Mouse (Mus musculus) C2C12 (cell line): Measurements from ENCODE around the gene Bsn. TPM values are rescaled to one million over a fixed set of nuclear protein-coding genes. Genes with fewer than 3 reads are reported as not detected.
A peak's percentile ranks its signal among the peaks of the same experiment; 100 is the strongest.

Experiments used
- H3K27me3 ChIP-seq: one replicate; pipeline ENCODE4 v1.6.1; 2011; ENCODE audit not compliant: control insufficient read depth, insufficient read depth, insufficient read length
- H3K36me3 ChIP-seq: one replicate; pipeline ENCODE4 v1.6.1; 2011; ENCODE audit not compliant: control insufficient read depth, insufficient read depth
- H3K4me3 ChIP-seq: one replicate; pipeline ENCODE4 v1.5.1; 2011; ENCODE audit warnings: mild to moderate bottlenecking, control low read depth; ENCODE audit not compliant: poor library complexity, insufficient read depth, severe bottlenecking
- H3K79me2 ChIP-seq: one replicate; pipeline ENCODE4 v1.6.1; 2011; ENCODE audit not compliant: control insufficient read depth, insufficient read depth
- H3K79me3 ChIP-seq: one replicate; pipeline ENCODE4 v1.6.1; 2011; ENCODE audit warnings: low read depth, control low read depth
- H3ac ChIP-seq: one replicate; pipeline ENCODE3; 2011; ENCODE audit warnings: low read depth; ENCODE audit not compliant: control insufficient read depth, insufficient read length
- CEBPB ChIP-seq: IDR thresholded peaks from one replicate; pipeline ENCODE4 v1.6.1; 2011; ENCODE audit warnings: low read depth, mild to moderate bottlenecking, control low read depth, moderate library complexity
- CTCF ChIP-seq: IDR thresholded peaks from one replicate; pipeline ENCODE4 v1.5.1; 2011; ENCODE audit not compliant: control insufficient read depth, insufficient read depth, insufficient read length
- FOSL1 ChIP-seq: IDR thresholded peaks from one replicate; pipeline ENCODE4 v1.8.0; 2011; ENCODE audit warnings: mild to moderate bottlenecking, low read length; ENCODE audit not compliant: poor library complexity, insufficient read depth, severe bottlenecking
- MAX ChIP-seq: IDR thresholded peaks from one replicate; pipeline ENCODE4 v1.6.1; 2011; ENCODE audit warnings: mild to moderate bottlenecking, control low read depth
- MYOD1 ChIP-seq: IDR thresholded peaks from one replicate; pipeline ENCODE4 v1.6.1; 2011; ENCODE audit warnings: low read depth; ENCODE audit not compliant: control insufficient read depth, insufficient read length
- MYOG ChIP-seq: IDR thresholded peaks from one replicate; pipeline ENCODE4 v1.6.1; 2011; ENCODE audit not compliant: control insufficient read depth, insufficient read length; ENCODE audit errors: extremely low read depth
- USF1 ChIP-seq: IDR thresholded peaks from one replicate; pipeline ENCODE4 v1.6.1; 2011; ENCODE audit warnings: low read depth, mild to moderate bottlenecking, control low read depth, moderate library complexity
- polyA plus RNA-seq: library from polyadenylated mRNA; unstranded; fragments of >200 nt; fragmentation: generic; extraction: Trizol; gene quantifications from one replicate; pipeline ENCODE4 v1.2.1, GENCODE M21; 2012; ENCODE audit warnings: missing spikeins

The Bsn gene
- polyA plus RNA-seq, 1 experiment, result 0.85 TPM

DNA sequence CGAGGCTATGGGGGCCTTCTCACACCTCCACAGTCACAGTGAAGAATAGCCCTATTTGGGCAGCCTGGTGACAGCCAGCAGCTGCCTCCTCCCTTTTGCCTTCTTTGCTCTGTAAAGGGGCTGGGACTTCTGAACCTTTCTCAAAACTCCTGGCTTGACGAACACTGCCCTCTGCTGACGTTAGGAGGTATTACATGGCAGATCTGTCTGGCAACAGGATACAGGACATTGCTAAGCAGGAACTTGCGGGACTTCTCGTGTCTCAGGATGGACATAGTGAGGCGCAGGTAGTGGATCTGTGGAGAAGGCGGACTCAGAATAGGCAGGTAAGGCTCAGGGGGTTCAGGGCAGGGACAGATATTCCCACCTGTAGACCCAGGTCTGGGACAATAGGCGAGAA lies 122.3 kb downstream of the Bsn start:
- Histone ChIP-seq H3K4me3 (no peak overlapping the region), H3K36me3 (no peaks in the 10 kb centered on the region), H3K27me3 (no peaks in the 10 kb centered on the region), H3K79me2 (no peaks in the 10 kb centered on the region), H3ac (no peak overlapping the region), H3K79me3 (no peaks in the 10 kb centered on the region)
- no peak for TF ChIP-seq MYOD1
- TF ChIP-seq MYOG, result no peak
- peak; percentile 69 for TF ChIP-seq CTCF
- no peak for TF ChIP-seq FOSL1
- TF ChIP-seq MAX, result no peak

DNA sequence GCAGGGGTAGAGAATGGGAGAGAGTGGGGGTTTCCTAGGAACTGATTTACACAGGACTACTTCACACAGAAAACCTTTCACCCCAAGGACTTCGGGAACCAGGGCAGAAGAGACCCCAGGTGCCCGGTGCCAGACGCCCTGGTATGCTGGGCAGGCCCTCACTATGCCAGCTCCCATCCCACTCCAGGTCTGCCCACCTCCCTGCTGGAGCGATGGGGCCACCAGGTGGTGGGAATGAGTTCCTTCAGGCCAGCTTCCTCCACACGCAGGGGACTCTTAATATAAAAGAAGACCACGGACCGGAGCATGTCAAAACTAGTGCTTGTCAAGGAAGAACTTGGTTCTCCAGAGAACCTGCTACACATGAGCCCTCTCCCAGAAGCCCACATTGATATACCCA lies 123.0 kb downstream of the Bsn start:
- H3K27me3 ChIP-seq, result no peaks in the 10 kb centered on the region
- no peaks in the 10 kb centered on the region for H3K79me2 ChIP-seq
- H3K4me3 ChIP-seq, result no peak overlapping the region
- TF ChIP-seq MYOD1, result no peak
- no peak for TF ChIP-seq MAX
- no peak for TF ChIP-seq CTCF
- TF ChIP-seq CEBPB, result no peak
- TF ChIP-seq USF1, result no peak
- TF ChIP-seq MYOG, result no peak
- no peak for TF ChIP-seq FOSL1
- no peak overlapping the region for H3ac ChIP-seq
- H3K79me3 ChIP-seq, result no peaks in the 10 kb centered on the region
- H3K36me3 ChIP-seq, result no peaks in the 10 kb centered on the region

DNA sequence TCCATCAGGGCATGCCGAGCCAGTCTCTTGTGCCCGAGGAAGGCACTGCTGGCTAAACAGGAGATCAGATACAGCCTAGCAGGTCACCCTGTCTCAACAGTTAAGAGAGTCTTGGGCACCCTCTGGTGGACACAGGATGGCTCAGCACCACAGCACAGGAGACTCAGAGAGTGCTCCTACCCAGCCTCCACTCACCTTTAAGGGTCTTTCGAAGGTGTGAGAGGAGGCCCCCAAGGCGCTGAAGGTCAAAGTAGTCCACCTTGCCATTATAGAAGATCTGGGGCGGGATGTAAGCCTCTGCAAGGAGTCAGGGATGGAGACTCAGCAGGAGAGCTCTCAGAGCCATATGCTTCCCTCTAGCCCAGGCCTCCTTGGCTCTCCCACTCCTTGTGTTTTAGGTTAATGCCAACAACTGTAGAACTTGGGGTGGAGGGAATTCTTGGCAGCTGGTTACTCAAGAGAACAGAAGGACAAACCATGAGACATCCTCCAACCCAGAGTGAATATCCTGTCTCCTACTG lies 124.6 kb downstream of the Bsn start:
- Histone ChIP-seq H3K36me3 (no peaks in the 10 kb centered on the region), H3K79me2 (no peaks in the 10 kb centered on the region), H3K27me3 (no peaks in the 10 kb centered on the region), H3ac (no peak overlapping the region), H3K4me3 (no peak overlapping the region), H3K79me3 (no peaks in the 10 kb centered on the region)
- TF ChIP-seq CTCF (peak; percentile 33), FOSL1 (no peak)

DNA sequence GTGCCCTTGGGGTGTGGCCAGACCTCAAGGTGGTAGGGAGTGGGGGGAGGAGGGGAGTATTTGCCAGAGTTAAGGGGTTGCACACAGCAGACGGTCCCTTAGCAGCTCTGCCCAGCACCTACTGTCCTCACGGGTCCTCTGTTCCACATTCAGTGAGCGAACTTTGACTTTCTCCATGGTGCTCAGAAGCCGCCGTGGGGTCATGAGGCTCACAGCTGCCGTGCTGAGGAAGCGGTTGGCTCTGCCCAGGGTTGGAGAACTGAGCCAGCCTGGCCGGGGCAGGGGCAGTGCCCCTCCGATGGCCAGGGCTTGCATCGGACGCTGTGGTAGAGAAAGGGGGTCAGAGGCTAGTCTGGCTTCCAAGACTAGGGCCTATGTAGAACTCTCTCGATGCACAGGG lies 126.8 kb downstream of the Bsn start:
- H3ac ChIP-seq, result no peak overlapping the region
- TF ChIP-seq MYOD1, result no peak
- TF ChIP-seq USF1, result no peak
- TF ChIP-seq MYOG, result no peak
- no peak for TF ChIP-seq CTCF
- TF ChIP-seq MAX, result no peak
- TF ChIP-seq CEBPB, result no peak
- H3K36me3 ChIP-seq, result no peaks in the 10 kb centered on the region

DNA sequence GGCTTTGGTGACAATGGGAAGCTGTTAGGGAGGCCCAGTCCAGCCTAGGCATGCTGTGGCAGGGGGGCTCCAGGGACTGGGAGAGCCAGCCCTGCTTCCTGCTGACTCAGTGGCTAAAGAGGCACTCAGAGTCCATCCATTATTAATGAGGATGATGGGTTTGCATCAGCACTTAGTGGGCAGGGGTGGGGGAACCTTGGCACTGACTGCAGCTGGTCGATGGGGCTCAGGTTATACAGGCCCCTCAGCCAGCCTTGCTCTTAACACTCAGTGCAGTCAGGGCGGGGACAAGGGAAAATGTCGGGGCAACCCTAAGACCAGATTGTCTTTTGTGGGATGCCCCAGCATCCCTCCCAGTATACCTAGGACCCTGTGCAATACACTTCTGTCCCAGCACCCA lies 128.0 kb downstream of the Bsn start:
- Histone ChIP-seq H3K79me2 (no peaks in the 10 kb centered on the region), H3K79me3 (no peaks in the 10 kb centered on the region), H3K36me3 (no peaks in the 10 kb centered on the region), H3ac (no peak overlapping the region), H3K4me3 (no peak overlapping the region), H3K27me3 (no peaks in the 10 kb centered on the region)
- TF ChIP-seq MYOG (no peak), CTCF (no peak), CEBPB (no peak)

More for the DNA sequence above, 126.8 kb downstream of the Bsn start:
- H3K4me3 ChIP-seq, result no peak overlapping the region
- H3K79me3 ChIP-seq, result no peaks in the 10 kb centered on the region
- H3K27me3 ChIP-seq, result no peaks in the 10 kb centered on the region
- no peaks in the 10 kb centered on the region for H3K79me2 ChIP-seq

DNA sequence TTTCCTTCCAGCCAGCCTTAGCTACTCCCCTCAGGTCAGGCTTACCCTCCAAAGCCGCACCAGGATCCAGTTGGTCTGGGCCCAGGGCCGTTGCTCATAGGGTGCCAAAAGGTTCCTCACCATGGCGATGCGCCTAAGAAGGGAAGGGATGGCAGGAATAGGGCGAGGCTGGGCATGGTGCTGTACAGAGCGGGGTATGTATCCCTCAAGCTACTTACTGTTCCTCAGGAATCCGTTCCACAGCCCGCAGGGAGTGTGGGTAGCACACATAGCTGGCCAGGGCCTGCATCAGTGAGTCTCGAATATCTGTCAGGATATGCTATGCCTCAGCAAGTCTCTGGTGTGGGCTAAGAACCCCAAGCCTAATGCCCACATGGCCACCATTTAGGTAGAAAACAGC lies 131.9 kb downstream of the Bsn start:
- Histone ChIP-seq H3K27me3 (no peaks in the 10 kb centered on the region), H3ac (no peak overlapping the region), H3K79me3 (no peaks in the 10 kb centered on the region), H3K4me3 (no peak overlapping the region), H3K36me3 (no peaks in the 10 kb centered on the region), H3K79me2 (no peaks in the 10 kb centered on the region)
- TF ChIP-seq FOSL1 (no peak), CTCF (no peak), USF1 (no peak), MAX (no peak)
